Mouse (Mus musculus) G1E (cell line): Measurements from ENCODE around the gene Rps27a.

Source experiments
- CTCF ChIP-seq: IDR thresholded peaks from 2 replicates; pipeline ENCODE4 v1.5.1; 2012; ENCODE audit warnings: low read depth, low read length, inconsistent platforms, mixed read lengths
- GATA1 ChIP-seq: IDR thresholded peaks from 2 replicates; pipeline ENCODE4 v1.6.1; 2012; ENCODE audit warnings: borderline replicate concordance, low read length, inconsistent platforms, mixed read lengths
- GATA2 ChIP-seq: IDR thresholded peaks from 2 replicates; pipeline ENCODE4 v1.6.1; 2012; ENCODE audit warnings: low read depth, low read length, inconsistent platforms, borderline replicate concordance
- POLR2AphosphoS5 ChIP-seq: IDR thresholded peaks from 2 replicates; pipeline ENCODE4 v1.6.1; 2012; ENCODE audit warnings: low read depth, low read length, inconsistent platforms; ENCODE audit not compliant: insufficient replicate concordance
- TAL1 ChIP-seq: conservative IDR thresholded peaks from 2 replicates; pipeline ENCODE4 v1.6.1; 2012; ENCODE audit warnings: low read depth, low read length, inconsistent platforms, mixed read lengths

DNA sequence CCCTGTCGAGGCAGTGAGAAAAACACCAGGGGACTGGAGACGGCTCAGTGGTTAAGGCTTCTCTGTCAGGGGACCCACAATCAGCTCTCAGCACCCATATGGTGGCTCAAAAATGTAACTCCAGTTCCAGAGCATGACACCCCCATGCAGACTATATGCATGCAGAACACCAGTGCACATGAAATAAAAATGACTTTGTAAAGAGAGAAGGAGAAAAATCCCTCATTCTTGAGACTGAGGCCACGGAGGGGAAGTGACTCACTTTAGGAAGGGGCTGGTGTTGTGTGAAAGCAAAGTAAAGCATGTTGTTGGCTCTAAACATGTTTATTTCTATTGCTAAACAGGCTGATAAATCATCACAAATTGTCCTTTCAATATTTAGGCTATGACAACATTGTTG lies 13.1 kb upstream of the Rps27a start:
- TF ChIP-seq CTCF, result no peak
- TF ChIP-seq TAL1, result no peak
- TF ChIP-seq GATA2, result no peak
- no peak for TF ChIP-seq GATA1
- TF ChIP-seq POLR2AphosphoS5, result no peak
